Mouse (Mus musculus) splenic B cell, adult 2 months (primary cell): ENCODE measurements around the gene Gm5415.
"Not testable (repeated sequence)": the region's sequence is repeated elsewhere in the genome, so short reads cannot be mapped to it uniquely, and the experiment has no call there.

ENCODE experiments used
- DNase-seq: peaks from one replicate; pipeline ENCODE4 v3.0.0-alpha.2; 2011; ENCODE audit warnings: low read depth, low spot score
- H3K27me3 ChIP-seq: 2 replicates; pipeline ENCODE4 v1.6.1; 2012; ENCODE audit warnings: mild to moderate bottlenecking, low read length, moderate library complexity, mixed read lengths; ENCODE audit not compliant: control insufficient read depth, poor library complexity, insufficient read depth, severe bottlenecking
- H3K36me3 ChIP-seq: 2 replicates; pipeline ENCODE4 v1.6.1; 2012; ENCODE audit warnings: mild to moderate bottlenecking, low read length, moderate library complexity, mixed read lengths; ENCODE audit not compliant: control insufficient read depth, poor library complexity, insufficient read depth, severe bottlenecking

Gene Gm5415

GRCm38 (mm10) chr1:32547194-32547593 lies at the start of gene Gm5415:
TSS of gene Gm5415 (minus strand) at chr1:32547294.
- H3K27me3 ChIP-seq, H3K36me3 ChIP-seq, DNase-seq: not testable (repeated sequence)

DNA sequence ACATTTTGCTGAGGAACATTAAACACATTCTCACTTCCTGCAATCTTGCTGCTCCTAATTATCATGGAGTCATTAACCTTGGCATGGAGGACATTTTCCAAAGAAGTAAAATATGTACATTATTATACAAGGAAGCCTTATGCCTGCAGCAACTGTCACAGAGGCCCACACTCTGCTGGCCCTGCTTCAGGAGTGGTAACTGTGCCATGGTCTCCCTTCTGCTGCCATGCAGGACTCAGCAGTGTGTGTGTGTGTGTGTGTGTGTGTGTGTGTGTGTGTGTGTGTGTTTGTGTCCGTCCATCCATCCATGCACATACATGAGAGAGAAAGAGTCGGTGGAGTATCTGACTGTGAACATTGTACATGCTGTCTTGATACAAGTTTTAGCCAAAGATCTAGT lies 21.8 kb upstream of the Gm5415 start:
- DNase-seq = no peak
- H3K27me3 ChIP-seq = no peaks in the 10 kb centered on the region; the same call in 1 of the 2 replicates

DNA sequence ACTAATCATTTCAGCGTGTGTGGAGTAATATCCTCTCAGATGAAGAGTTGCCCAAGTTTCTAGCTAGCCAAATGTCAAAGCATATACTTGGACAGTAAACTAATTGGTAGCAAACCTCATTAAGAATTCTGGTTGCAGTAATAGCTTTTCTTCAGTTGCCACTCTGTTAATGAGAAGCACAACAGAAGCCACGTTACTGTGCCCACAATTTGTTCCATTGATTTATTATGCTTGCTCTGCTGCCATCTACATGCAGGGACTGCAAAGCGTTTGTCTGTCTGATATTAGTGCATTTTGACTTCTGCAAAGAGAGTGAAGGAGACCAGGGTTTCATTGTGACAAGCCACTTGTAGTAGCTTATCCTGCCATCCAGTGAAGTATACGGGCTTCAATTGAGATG lies 6.8 kb upstream of the Gm5415 start:
- no peak for DNase-seq
- no peaks in the 10 kb centered on the region for H3K27me3 ChIP-seq
- no peaks in the 10 kb centered on the region for H3K36me3 ChIP-seq

More for the DNA sequence above, 21.8 kb upstream of the Gm5415 start:
- no peaks in the 10 kb centered on the region for H3K36me3 ChIP-seq

DNA sequence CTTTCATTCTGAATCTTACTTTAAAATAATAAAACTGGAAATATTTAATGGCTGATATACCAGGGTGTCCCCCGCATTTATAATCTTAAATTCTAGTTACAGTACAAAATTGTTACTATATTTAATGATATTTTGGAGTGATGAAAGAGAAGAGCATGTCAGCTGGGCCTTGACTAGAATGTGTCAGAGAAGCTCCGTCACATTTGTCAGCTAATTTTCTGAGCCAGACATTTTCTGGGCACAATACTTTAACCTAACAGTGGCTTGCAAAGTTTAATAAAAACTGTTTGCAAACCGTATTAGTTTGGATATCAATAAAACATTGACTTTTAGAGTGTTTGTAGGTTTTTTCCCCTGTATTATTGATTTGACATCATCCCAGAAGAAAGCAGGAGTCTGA lies 6.4 kb upstream of the Gm5415 start:
- Histone ChIP-seq H3K27me3 (no peaks in the 10 kb centered on the region), H3K36me3 (no peaks in the 10 kb centered on the region)
- no peak for DNase-seq

GRCm38 (mm10) chr1:32503381-32503780 lies 43.7 kb downstream of the Gm5415 start:
- no peak for DNase-seq
- no peaks in the 10 kb centered on the region for H3K27me3 ChIP-seq
- no peaks in the 10 kb centered on the region for H3K36me3 ChIP-seq
